Mouse (Mus musculus) adrenal gland (tissue): ENCODE measurements around the gene 1700067P10Rik.

ENCODE experiments used
- intact Hi-C: fragments of 180-260 bp; cut with DNase I; formaldehyde crosslinking; loops from one replicate; pipeline ENCODE4 v1.15.1; 2025

Gene 1700067P10Rik

GRCm38 (mm10) chr17:48095718-48096121, 6.6 kb downstream of the 1700067P10Rik start:
- intact Hi-C loops, result no loop called here

GRCm38 (mm10) chr17:48096321-48096720, 7.2 kb downstream of the 1700067P10Rik start:
- intact Hi-C loops, result no loop called here

- intact Hi-C loops, result no loop called here
These were observed 8.1 kb downstream of the 1700067P10Rik start for GRCm38 (mm10) chr17:48097011-48097742.

GRCm38 (mm10) chr17:48097743-48098527, 8.8 kb downstream of the 1700067P10Rik start:
- intact Hi-C loops, result no loop called here

GRCm38 (mm10) chr17:48098528-48098890, 9.4 kb downstream of the 1700067P10Rik start:
- intact Hi-C loops, result no loop called here

GRCm38 (mm10) chr17:48099312-48099711, 10.2 kb downstream of the 1700067P10Rik start:
- intact Hi-C loops, result no loop called here

- intact Hi-C loops, result loop anchor here (1.0 to 2.0 kb wide), 2 partner anchors 227 to 308 kb away; no protein-coding TSS in a partner anchor
These were observed 11.6 kb downstream of the 1700067P10Rik start for GRCm38 (mm10) chr17:48100441-48101417.

GRCm38 (mm10) chr17:48107333-48107732, 18.2 kb downstream of the 1700067P10Rik start:
- intact Hi-C loops, result no loop called here

- intact Hi-C loops, result no loop called here
These were observed 18.7 kb downstream of the 1700067P10Rik start for GRCm38 (mm10) chr17:48107862-48108261.

GRCm38 (mm10) chr17:48108520-48108919, 19.4 kb downstream of the 1700067P10Rik start:
- intact Hi-C loops, result no loop called here

GRCm38 (mm10) chr17:48110547-48111287, 21.6 kb downstream of the 1700067P10Rik start:
- intact Hi-C loops, result loop anchor here (5.0 kb wide), 1 partner anchor 227 kb away; no protein-coding TSS in a partner anchor

- intact Hi-C loops, result no loop called here
These were observed 29.5 kb downstream of the 1700067P10Rik start for GRCm38 (mm10) chr17:48118570-48118969.

GRCm38 (mm10) chr17:48119656-48120055, 30.5 kb downstream of the 1700067P10Rik start:
- intact Hi-C loops, result no loop called here

GRCm38 (mm10) chr17:48120456-48120855, 31.3 kb downstream of the 1700067P10Rik start:
- intact Hi-C loops, result no loop called here

- intact Hi-C loops, result no loop called here
These were observed 43.7 kb downstream of the 1700067P10Rik start for GRCm38 (mm10) chr17:48132810-48133209.
